Mouse (Mus musculus) limb, embryonic 10.5 days (tissue): ENCODE measurements at regions not wholly inside any gene's neighbourhood (a gene's known extent, or its start where the extent isn't known, plus 50 kb on each side); places are given as distances from the start of the nearest gene placed in this dataset.

Experiments used
- DNase-seq: peaks from one replicate; pipeline ENCODE4 v3.0.0-alpha.2; 2017; ENCODE audit warnings: low spot score
- H3K27ac ChIP-seq: fragments of 300-500 bp; sonication (generic); 2 replicates; pipeline ENCODE4 v1.5.1; 2016; ENCODE audit warnings: mild to moderate bottlenecking
- H3K27me3 ChIP-seq: fragments of 300-500 bp; sonication (generic); 2 replicates; pipeline ENCODE4 v1.6.1; 2016; ENCODE audit warnings: low read depth, mild to moderate bottlenecking; ENCODE audit not compliant: poor library complexity, severe bottlenecking
- H3K36me3 ChIP-seq: fragments of 300-500 bp; sonication (generic); 2 replicates; pipeline ENCODE4 v1.6.1; 2016; ENCODE audit warnings: mild to moderate bottlenecking, moderate library complexity
- H3K4me1 ChIP-seq: fragments of 300-500 bp; sonication (generic); 2 replicates; pipeline ENCODE4 v1.6.1; 2016
- H3K4me3 ChIP-seq: fragments of 300-500 bp; sonication (generic); 2 replicates; pipeline ENCODE4 v1.5.1; 2016; ENCODE audit warnings: mild to moderate bottlenecking, moderate library complexity
- H3K9me3 ChIP-seq: fragments of 300-500 bp; sonication (generic); replicated peaks from 2 replicates; pipeline ENCODE4 v1.6.1; 2016; ENCODE audit warnings: mild to moderate bottlenecking
- WGBS: fragments of 180-500 bp; shearing (Covaris S2); methylation state at CpG from one replicate; pipeline ENCODE4 v1.1.7; 2016; 5-methylcytosine and 5-hydroxymethylcytosine counted together

DNA sequence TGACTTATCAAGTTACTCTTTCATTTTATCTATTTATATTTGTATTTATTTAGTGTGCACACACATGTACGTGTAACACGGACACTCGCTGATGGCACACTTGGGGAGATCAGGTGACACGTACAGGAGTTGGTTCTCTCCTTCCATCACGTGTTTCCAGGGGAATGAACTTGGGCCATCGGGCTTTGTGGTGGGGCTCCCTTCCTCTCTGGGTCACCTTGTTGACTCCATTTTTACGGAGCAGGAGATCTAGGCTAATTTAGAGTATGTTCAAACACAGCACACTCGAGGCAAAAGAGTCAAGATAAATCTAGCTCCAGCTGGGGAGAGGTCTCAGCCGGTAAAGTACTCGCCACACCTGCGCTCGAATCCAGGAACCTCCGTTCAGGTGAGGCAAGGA, 84.1 kb upstream of the Plekha5 start:
- H3K27ac ChIP-seq = no peak overlapping the region
- H3K9me3 ChIP-seq = no peaks in the 10 kb centered on the region
- H3K4me3 ChIP-seq = no peak overlapping the region
- WGBS = 80% methylated on average over 13 of the region's 13 CpGs
- no peak for DNase-seq
- peaks cover 29% of the 10 kb centered on the region for H3K4me1 ChIP-seq
- no peaks in the 10 kb centered on the region for H3K27me3 ChIP-seq
- no peaks in the 10 kb centered on the region for H3K36me3 ChIP-seq

DNA sequence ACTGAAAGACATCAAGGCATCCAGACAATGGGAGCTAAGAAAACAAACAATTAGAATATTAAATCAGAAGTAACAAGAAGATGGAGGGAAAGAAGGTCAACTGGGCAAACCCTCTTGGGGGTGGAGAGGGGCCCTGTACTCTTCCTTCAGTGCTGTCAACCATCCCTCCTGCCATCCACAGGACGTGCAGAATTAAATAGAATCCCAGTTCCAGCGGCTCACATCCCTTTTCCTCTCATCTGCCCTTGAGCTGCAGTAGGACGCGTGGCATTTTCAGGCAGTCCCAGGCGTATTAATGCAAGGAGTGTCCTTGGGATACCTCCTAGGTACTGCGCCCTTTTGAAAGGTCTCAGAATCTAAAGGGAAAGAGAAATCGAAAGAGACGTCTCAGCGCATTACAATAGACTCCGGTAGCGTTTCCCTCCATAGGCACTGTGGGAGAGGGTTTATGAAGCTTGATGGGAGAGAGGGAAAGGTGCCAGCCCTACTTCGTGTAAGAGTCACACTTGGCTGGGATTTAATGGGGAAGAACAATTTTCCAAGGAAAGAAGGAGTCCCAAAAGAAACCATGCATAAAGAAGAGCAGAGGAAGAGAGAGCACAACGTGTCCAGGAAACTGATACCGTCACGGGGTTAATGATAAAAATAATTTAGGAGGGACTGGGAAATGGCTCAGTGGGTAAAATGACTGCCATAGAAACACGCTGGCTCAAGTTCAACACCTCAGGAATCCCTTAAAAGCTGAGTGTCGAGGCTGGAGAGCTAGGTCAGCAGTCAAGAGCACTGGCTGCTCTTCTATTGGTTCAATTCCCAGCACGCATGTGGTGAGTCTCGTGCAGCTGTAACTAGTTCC, 85.7 kb upstream of the Plekha5 start:
- Histone ChIP-seq H3K9me3 (no peaks in the 10 kb centered on the region), H3K4me1 (peaks cover 29% of the 10 kb centered on the region), H3K36me3 (no peaks in the 10 kb centered on the region), H3K27ac (0 out of 2 replicates have a peak overlapping the region, but pooled peaks have one; percentile 82), H3K4me3 (no peak overlapping the region), H3K27me3 (no peaks in the 10 kb centered on the region)
- WGBS = 53% methylated on average over 19 of the region's 19 CpGs
- DNase-seq = no peak

DNA sequence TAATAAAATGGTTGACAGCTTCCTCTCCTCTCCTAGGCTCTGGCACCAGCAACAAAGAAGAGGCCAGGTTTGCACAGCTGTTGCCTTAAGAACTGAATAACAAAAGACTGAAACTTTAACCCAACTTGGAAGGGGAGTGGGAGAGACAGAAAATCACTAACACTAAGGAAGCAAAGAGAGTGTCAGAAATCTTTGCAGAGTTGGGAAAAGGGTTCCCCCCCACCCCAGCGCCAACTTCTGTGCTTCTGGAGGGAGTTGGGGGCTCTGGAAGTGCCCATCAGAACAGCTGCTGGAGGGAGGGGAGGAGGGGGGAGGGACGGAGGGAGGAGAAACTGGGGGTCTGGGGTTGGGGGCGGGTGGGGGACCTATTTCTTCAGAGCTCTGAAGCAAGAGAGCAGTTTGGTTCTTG, 86.8 kb upstream of the Plekha5 start:
- DNase-seq = peak; percentile 45
- Histone ChIP-seq H3K27ac (peak overlapping the region; percentile 82), H3K9me3 (no peaks in the 10 kb centered on the region), H3K36me3 (no peaks in the 10 kb centered on the region), H3K4me1 (peaks cover 30% of the 10 kb centered on the region), H3K27me3 (no peaks in the 10 kb centered on the region), H3K4me3 (peak overlapping the region; percentile 15; the same call in 1 of the 2 replicates)
- 15% methylated on average over 3 of the region's 3 CpGs for WGBS

DNA sequence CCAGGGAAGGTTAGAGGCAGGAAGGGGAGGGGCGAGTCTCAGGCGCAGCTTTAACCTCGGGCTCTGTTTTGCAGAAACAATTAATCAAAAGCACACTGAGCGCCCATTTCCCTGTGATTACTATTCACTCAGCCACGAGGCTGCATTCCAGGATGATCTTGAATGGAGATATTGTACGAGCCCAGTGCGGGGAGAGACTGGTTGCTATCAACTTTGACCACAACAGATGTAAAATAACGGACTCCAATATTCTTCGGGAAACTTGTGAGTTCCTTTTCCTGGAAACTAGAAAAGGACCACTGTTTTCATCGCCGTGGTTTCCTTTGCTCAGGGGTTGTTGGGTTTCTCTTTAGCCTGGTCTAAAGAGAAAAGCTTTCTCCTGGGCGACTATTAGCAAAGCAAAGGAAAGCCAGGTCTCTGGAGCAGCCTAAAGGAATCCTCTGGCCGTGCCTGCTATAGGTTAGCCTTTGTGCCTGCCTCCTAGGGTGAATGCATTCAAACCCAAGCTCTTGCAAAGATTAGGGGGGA, 87.4 kb upstream of the Plekha5 start:
- peak; percentile 52 for DNase-seq
- Histone ChIP-seq H3K27me3 (no peaks in the 10 kb centered on the region), H3K4me3 (peak overlapping the region; percentile 13), H3K36me3 (no peaks in the 10 kb centered on the region), H3K4me1 (peaks cover 30% of the 10 kb centered on the region), H3K9me3 (no peaks in the 10 kb centered on the region), H3K27ac (peak overlapping the region; percentile 82)
- WGBS = 10% methylated on average over 13 of the region's 13 CpGs

DNA sequence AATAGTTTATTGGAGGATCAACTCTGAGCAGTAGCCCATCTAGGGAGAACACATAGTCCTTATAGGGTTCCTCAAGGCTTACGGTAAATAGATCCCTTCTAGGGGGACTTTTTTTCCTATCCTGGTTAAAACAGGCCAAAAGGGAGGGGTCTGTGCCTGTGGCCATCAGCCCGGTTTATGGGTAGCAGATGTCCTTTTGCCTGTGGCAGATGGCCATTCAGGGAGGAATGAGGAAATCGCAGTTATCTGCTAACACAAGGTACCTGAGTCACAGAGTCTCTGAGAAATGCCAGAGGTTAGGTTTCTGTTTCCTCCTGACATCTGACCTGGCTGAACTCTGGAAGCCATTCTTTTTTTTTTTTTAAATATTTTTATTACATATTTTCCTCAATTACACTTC, 90.5 kb upstream of the Plekha5 start:
- no peak overlapping the region for H3K4me3 ChIP-seq
- no peak for DNase-seq
- no peaks in the 10 kb centered on the region for H3K36me3 ChIP-seq
- H3K27ac ChIP-seq = no peak overlapping the region
- no peaks in the 10 kb centered on the region for H3K9me3 ChIP-seq
- WGBS = 26% methylated on average over 3 of the region's 3 CpGs
- H3K4me1 ChIP-seq = peaks cover 30% of the 10 kb centered on the region
- H3K27me3 ChIP-seq = no peaks in the 10 kb centered on the region

DNA sequence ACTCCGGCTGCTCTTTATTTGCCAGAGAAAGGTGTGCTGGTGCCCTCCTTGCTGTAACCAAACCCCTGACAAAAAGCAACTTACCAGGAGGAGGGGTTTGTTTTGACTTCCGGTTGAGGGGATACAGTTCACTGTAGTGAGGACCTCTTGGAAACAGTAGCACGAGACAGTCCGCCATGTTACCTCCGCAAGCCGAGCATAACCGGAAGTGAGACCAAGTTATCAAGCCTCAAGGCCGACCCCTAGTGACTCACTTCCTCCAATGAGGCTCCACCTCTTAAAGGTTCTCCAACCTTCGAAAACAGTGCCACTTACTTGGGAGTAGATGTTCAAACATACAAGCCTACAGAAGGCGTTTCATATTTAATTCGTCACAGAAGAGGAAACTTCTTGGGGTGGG, 115.2 kb upstream of the Plekha5 start:
- peaks cover 10% of the 10 kb centered on the region for H3K4me1 ChIP-seq
- H3K9me3 ChIP-seq = no peaks in the 10 kb centered on the region
- H3K4me3 ChIP-seq = no peak overlapping the region
- H3K27me3 ChIP-seq = no peaks in the 10 kb centered on the region
- H3K27ac ChIP-seq = no peak overlapping the region
- DNase-seq = no peak
- 96% methylated on average over 11 of the region's 11 CpGs for WGBS
- H3K36me3 ChIP-seq = no peaks in the 10 kb centered on the region

DNA sequence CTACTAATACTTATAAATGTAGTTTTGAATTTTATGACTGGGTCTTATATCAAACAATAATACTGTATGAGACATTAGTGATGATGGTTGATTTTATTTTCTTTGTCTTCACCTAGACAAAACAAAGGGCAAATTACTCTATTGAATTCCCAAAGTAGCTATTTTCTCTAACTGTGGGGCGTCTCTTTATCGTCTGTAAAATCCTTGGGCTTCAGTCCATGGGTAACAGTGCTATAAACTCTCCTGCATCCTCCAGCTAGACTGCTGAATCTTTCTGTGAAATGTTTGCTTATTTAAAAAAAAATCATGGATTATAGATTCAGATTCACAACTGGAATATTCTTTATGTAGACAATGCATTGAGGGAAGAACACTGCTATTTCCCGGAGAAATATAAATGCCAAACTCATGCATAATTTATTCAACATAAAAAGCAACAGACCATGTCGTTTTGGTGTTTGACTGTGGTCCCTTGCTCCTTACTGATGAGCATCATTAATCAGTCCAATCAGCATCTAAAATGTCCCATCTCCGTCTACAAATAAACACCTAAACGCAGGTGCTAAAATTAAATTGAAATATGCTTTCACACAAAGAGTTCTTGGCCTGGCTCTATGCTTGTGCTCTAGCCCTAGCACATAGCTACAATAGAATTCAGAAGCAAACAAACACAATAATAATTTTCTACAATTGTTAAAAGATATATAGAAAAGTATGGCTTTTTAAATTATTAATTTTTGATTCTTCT, 116.9 kb upstream of the Plekha5 start:
- H3K4me3 ChIP-seq = no peak overlapping the region
- DNase-seq = no peak
- WGBS = 92% methylated on average over 6 of the region's 6 CpGs
- H3K36me3 ChIP-seq = no peaks in the 10 kb centered on the region
- no peak overlapping the region for H3K27ac ChIP-seq
- no peaks in the 10 kb centered on the region for H3K9me3 ChIP-seq
- H3K4me1 ChIP-seq = peaks cover 10% of the 10 kb centered on the region
- H3K27me3 ChIP-seq = no peaks in the 10 kb centered on the region

DNA sequence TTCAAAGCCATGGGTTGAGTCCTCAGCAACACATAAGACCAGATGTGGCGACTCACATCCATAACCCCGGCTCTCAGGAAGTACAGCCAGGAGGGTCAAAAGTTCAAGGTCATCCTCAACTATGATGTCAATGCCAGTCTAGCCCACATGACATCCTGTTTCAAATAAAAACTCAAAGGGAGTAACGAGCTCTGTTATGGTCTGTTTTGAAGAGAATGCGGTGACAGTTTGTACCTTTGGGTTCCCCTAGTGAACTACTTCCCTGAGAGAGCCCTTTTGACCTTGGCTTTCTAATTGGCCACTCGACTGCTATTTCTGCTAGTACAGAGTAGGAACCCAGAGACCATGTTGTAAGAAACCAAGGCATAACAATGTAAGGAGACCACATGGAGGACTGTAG, 119.7 kb upstream of the Plekha5 start:
- Histone ChIP-seq H3K36me3 (no peaks in the 10 kb centered on the region), H3K4me3 (no peak overlapping the region), H3K27ac (no peak overlapping the region), H3K9me3 (no peaks in the 10 kb centered on the region), H3K4me1 (peaks cover 24% of the 10 kb centered on the region), H3K27me3 (no peaks in the 10 kb centered on the region)
- DNase-seq = no peak
- 50% methylated on average over 5 of the region's 5 CpGs for WGBS

DNA sequence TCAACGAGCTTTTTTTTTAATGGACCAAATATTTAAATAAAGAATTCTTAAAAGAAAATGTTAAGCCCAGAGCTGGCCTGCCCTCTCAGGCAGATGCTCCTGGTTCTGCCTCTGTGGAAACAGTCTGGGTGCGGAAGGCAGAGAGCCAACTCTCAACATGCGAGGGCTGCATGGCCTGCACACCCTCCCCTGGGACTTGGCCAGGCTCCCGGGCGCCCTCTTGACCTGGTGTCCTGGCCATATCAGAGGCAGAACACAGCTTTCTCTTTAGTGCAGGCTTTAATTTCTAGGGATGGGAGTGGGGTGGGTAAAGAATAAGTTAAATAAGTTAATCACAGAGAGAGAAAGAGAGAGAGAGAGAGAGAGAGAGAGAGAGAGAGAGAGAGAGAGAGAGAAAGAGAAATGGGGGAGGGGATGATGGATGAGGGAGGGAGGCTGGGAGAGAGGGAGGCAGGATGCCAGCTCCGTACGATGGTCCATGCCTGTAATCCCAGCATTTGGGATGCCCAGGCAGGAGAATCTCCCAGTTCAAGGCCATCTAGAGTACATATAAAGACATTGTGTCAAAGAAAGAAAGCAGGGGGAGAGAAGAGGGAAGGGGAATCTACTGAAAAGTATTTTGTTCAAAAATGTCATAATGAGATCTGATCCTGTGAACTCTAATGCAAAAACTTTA, 123.2 kb upstream of the Plekha5 start:
- Histone ChIP-seq H3K36me3 (no peaks in the 10 kb centered on the region), H3K9me3 (no peaks in the 10 kb centered on the region), H3K4me3 (no peak overlapping the region), H3K27me3 (no peaks in the 10 kb centered on the region), H3K4me1 (peaks cover 24% of the 10 kb centered on the region), H3K27ac (no peak overlapping the region)
- 45% methylated on average over 7 of the region's 7 CpGs for WGBS
- DNase-seq = no peak

DNA sequence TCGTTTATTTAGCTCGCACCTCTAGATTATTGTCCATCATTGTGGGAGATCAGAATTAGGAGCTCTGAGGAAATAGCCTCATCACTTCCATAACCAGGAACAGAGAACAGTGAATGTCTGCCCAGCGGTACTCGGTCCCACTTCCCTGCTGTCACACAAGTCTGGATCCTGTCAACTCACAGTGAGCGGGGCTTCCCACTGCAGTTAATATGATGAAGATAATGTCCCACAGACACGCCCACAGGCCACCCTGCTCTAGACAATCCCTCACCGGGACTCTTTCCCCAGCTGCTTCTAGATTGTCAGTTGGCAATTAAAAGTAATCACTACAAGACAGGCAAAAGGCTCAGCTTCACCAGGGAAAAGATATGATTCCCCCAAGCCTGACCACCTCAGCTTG, 124.2 kb upstream of the Plekha5 start:
- 40% methylated on average over 7 of the region's 7 CpGs for WGBS
- H3K27me3 ChIP-seq = no peaks in the 10 kb centered on the region
- H3K4me1 ChIP-seq = peaks cover 21% of the 10 kb centered on the region
- H3K36me3 ChIP-seq = no peaks in the 10 kb centered on the region
- no peak for DNase-seq
- no peaks in the 10 kb centered on the region for H3K9me3 ChIP-seq
- no peak overlapping the region for H3K27ac ChIP-seq
- no peak overlapping the region for H3K4me3 ChIP-seq

DNA sequence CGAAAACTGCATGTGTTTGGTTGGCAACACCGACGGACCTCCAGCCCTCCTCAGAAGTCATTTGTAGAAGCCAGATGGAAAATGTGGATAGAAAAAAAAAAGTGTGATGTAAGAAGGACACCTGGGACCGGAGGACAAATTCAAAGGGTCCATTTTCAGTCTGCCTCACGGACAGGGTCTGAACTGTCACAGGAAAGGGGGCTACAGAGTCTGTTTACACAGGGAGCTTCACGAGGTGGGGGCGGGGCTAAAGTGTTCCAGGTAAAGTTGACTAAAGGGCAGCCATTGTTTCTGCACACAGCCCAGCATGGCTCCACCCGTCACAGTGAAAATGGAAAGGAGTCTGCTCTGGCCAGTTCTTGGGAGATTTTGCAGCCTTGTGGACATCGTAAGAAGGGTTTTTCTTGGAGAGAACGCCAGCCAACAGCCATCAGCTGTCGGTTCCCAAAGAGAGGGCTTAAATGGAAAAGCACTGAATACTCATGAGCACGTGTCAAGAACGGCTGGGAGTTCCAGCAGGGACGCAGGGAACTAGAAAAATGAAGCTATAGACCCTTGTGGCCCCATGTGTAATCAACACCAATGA, 125.8 kb upstream of the Plekha5 start:
- no peaks in the 10 kb centered on the region for H3K36me3 ChIP-seq
- no peak for DNase-seq
- 90% methylated on average over 14 of the region's 14 CpGs for WGBS

DNA sequence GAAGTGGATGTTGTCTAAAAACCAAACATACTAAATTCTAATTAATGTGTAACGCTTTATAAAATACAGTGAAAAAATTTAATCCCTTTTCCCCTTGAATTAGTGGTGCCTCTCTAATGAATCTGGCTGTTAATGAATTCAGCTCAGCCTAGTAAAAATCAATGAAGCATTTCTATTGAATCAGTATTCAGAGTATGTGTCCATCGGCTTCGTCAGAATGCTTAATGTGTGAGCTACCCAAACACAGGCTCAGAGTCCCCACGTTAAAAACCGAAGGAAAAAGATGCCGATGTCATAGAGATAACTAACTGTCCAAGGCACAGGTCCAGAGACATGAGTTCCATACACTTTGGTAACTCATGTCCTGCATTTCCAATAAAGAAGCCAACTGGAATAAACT, 126.3 kb upstream of the Plekha5 start:
- Histone ChIP-seq H3K4me1 (peaks cover 14% of the 10 kb centered on the region), H3K9me3 (no peaks in the 10 kb centered on the region), H3K27ac (no peak overlapping the region), H3K27me3 (no peaks in the 10 kb centered on the region), H3K4me3 (no peak overlapping the region), H3K36me3 (no peaks in the 10 kb centered on the region)
- WGBS = 95% methylated on average over 6 of the region's 6 CpGs
- no peak for DNase-seq

More for the DNA sequence above, 125.8 kb upstream of the Plekha5 start:
- H3K27me3 ChIP-seq = no peaks in the 10 kb centered on the region
- no peaks in the 10 kb centered on the region for H3K9me3 ChIP-seq
- H3K27ac ChIP-seq = no peak overlapping the region
- H3K4me1 ChIP-seq = peaks cover 14% of the 10 kb centered on the region
- H3K4me3 ChIP-seq = no peak overlapping the region
